Mouse (Mus musculus) heart, embryonic 12.5 days (tissue): Measurements from ENCODE around the gene Ankrd44. TPM values are rescaled to one million over a fixed set of nuclear protein-coding genes. Genes with fewer than 3 reads are reported as not detected.

Source experiments
- ATAC-seq: fragments of 200-750 bp; cut with Nextera tagmentation; 2 replicates; pipeline ENCODE4 v1.8.0; 2017; ENCODE audit warnings: moderate TSS enrichment, moderate library complexity; ENCODE audit not compliant: insufficient number of reproducible peaks, low FRiP score
- H3K27ac ChIP-seq: fragments of 300-500 bp; sonication (generic); 2 replicates; pipeline ENCODE4 v1.5.1; 2016; ENCODE audit warnings: mild to moderate bottlenecking, moderate library complexity; ENCODE audit not compliant: poor library complexity, severe bottlenecking
- H3K27me3 ChIP-seq: fragments of 300-500 bp; sonication (generic); replicated peaks from 2 replicates; pipeline ENCODE4 v1.6.1; 2016; ENCODE audit warnings: mild to moderate bottlenecking, moderate library complexity
- H3K36me3 ChIP-seq: fragments of 300-500 bp; sonication (generic); 2 replicates; pipeline ENCODE4 v1.6.1; 2016; ENCODE audit warnings: mild to moderate bottlenecking, moderate library complexity
- H3K4me1 ChIP-seq: fragments of 300-500 bp; sonication (generic); replicated peaks from 2 replicates; pipeline ENCODE4 v1.6.1; 2016; ENCODE audit warnings: mild to moderate bottlenecking
- H3K4me2 ChIP-seq: fragments of 300-500 bp; sonication (generic); 2 replicates; pipeline ENCODE4 v1.6.1; 2016; ENCODE audit warnings: mild to moderate bottlenecking, moderate library complexity
- H3K4me3 ChIP-seq: fragments of 300-500 bp; sonication (generic); 2 replicates; pipeline ENCODE4 v1.5.1; 2016; ENCODE audit warnings: mild to moderate bottlenecking
- H3K9ac ChIP-seq: fragments of 300-500 bp; sonication (generic); 2 replicates; pipeline ENCODE4 v1.6.1; 2016; ENCODE audit warnings: mild to moderate bottlenecking, moderate library complexity
- H3K9me3 ChIP-seq: fragments of 300-500 bp; sonication (generic); replicated peaks from 2 replicates; pipeline ENCODE4 v1.6.1; 2016; ENCODE audit warnings: mild to moderate bottlenecking, moderate library complexity
- WGBS: fragments of 180-500 bp; shearing (Covaris S2); methylation state at CpG from one replicate; pipeline ENCODE4 v1.1.7; 2016; 5-methylcytosine and 5-hydroxymethylcytosine counted together
- polyA plus RNA-seq: library from polyadenylated mRNA; unstranded; fragments of >200 nt; fragmentation: Nextera tagmentation; extraction: Ambion mirVana; gene quantifications from 2 replicates; pipeline ENCODE4 v1.2.1, GENCODE M21; 2016

The Ankrd44 gene
- polyA plus RNA-seq, 1 experiment from 2014 or later: 11.0 TPM

DNA sequence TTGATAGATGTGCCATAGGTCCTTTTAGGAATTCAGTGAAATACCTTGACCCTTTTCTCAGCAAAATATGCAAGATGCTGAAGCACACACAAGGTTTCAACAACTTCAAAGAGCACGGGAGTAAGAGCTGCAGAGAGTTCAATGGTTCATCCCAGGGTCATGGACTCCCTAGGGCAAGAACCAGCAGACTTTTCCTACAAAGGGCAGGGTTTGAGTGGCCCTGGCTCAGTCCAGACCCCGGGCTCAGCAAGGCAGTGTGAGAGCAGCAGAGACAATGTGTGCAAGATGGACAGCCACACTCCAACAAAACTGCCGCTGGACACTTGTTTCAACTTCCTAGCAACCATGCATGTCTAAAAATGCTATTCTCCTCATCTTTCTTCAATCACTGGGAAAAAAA lies 98.8 kb downstream of the Ankrd44 start:
- H3K4me3 ChIP-seq: no peak overlapping the region
- no peak overlapping the region for H3K4me2 ChIP-seq
- 62% methylated on average over 3 of the region's 3 CpGs for WGBS
- H3K9ac ChIP-seq: no peak overlapping the region
- H3K36me3 ChIP-seq: no peaks in the 10 kb centered on the region
- no peaks in the 10 kb centered on the region for H3K9me3 ChIP-seq
- no peak overlapping the region for H3K27ac ChIP-seq
- H3K27me3 ChIP-seq: no peaks in the 10 kb centered on the region
- peaks cover 36% of the 10 kb centered on the region for H3K4me1 ChIP-seq
- ATAC-seq: no peak

DNA sequence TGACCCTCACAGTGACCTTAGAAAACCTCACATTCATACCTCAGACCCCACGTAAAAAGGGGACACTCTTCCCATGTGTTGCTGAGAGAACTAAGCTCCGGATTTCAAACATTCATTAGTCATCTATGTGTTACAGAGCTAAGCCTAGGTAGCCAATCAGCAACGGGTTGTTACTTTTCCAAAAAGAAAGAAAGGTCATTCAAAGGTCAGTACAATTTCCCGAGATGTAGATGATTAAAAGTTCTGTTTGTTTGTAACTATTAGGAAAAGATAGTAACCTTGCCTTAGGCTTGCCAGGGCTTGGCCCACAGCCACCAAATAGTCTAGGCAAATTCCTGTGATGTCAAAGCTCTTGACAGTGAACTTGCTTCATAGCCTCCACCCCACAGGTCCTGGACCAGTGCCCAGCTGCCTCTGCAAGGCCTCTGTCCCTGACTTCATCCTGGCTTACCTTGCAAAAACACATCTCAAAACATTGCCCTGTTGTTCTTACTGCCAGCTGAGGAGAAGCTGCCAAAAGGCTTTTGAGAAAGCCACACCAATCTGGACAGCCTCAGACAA lies 99.7 kb downstream of the Ankrd44 start:
- Histone ChIP-seq H3K27ac (peak overlapping the region; percentile 61), H3K9ac (no peak overlapping the region), H3K4me1 (peaks cover 36% of the 10 kb centered on the region), H3K27me3 (no peaks in the 10 kb centered on the region), H3K36me3 (no peaks in the 10 kb centered on the region), H3K4me2 (no peak overlapping the region), H3K9me3 (no peaks in the 10 kb centered on the region), H3K4me3 (no peak overlapping the region)
- 38% methylated on average over 4 of the region's 4 CpGs for WGBS
- peak; percentile 69; the same call in 1 of the 2 replicates for ATAC-seq

DNA sequence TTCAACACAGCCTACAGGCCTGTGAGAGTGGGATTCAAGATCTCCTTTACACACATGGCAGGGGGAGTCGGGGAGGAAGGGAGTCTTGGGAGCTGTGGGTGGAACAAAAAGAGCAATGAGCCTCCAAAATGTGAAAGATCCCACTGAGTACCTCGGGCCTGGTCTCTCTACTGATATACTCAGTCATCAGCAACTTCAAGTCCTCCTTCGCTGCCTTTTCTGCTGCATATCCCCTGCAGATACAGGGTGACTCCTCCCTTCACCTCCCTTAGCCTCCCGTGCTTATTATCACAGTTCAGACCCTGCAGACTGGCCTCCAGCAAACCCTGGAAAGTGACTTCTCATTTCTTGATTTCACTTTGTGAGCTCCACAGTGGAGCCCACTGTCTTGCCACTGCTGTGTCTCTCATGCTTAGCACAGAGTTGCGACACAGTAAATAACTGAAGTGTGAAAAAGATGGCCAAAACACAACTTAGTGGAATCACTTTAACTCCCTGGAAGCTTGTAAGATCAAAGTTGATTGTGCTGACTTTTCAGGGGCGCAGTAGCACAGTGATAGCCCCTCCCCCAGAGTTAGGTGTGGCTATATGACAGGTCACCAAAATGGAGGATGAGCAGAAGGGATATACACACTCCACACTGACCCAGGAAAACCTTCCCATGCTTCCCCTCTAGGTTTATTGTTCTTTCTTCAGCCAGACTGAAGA lies 100.3 kb downstream of the Ankrd44 start:
- H3K27me3 ChIP-seq: no peaks in the 10 kb centered on the region
- H3K27ac ChIP-seq: peak overlapping the region; percentile 24

DNA sequence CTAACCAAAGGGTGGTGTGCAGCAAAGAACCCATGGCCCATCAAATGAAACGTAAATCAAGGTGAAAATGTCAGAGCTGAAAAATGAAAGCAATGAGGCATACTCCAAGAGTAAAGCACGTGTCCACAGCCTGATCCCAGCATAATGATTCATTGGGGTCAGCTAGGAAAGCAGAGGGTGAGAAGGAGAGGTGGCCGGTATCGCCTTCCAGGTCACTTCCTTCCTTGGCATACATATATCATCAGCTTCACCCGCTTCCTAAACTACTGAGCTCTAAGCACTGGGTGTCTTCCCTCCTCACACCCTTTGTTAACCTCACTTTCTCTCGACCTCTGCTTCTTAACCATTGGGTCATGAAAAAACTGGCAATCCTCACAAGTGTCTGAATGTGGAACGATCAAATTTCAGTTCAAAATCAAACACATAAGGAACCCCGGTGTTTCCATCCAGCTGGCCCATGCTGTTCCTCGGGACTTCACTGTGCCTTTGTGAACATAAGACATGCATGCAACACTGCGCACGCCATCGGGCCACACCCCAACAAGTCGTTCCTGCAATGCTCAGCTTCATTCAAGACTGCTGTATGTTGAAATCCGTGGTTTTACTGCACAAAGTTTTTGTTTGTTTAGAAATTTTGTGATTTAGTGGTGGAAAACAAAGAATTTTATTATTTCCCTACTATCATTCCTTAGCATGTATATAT lies 101.9 kb downstream of the Ankrd44 start:
- no peaks in the 10 kb centered on the region for H3K36me3 ChIP-seq
- no peak overlapping the region for H3K4me3 ChIP-seq
- WGBS: 76% methylated on average over 14 of the region's 14 CpGs
- no peak overlapping the region for H3K27ac ChIP-seq
- H3K4me1 ChIP-seq: peaks cover 24% of the 10 kb centered on the region
- H3K9me3 ChIP-seq: no peaks in the 10 kb centered on the region
- H3K9ac ChIP-seq: no peak overlapping the region
- ATAC-seq: no peak
- H3K4me2 ChIP-seq: no peak overlapping the region
- H3K27me3 ChIP-seq: no peaks in the 10 kb centered on the region

More for the DNA sequence above, 100.3 kb downstream of the Ankrd44 start:
- WGBS: 56% methylated on average over 6 of the region's 6 CpGs
- H3K4me1 ChIP-seq: peaks cover 36% of the 10 kb centered on the region
- H3K4me2 ChIP-seq: no peak overlapping the region
- peak; percentile 22; the same call in 1 of the 2 replicates for ATAC-seq
- no peaks in the 10 kb centered on the region for H3K36me3 ChIP-seq
- no peak overlapping the region for H3K4me3 ChIP-seq
- H3K9ac ChIP-seq: no peak overlapping the region
- no peaks in the 10 kb centered on the region for H3K9me3 ChIP-seq

DNA sequence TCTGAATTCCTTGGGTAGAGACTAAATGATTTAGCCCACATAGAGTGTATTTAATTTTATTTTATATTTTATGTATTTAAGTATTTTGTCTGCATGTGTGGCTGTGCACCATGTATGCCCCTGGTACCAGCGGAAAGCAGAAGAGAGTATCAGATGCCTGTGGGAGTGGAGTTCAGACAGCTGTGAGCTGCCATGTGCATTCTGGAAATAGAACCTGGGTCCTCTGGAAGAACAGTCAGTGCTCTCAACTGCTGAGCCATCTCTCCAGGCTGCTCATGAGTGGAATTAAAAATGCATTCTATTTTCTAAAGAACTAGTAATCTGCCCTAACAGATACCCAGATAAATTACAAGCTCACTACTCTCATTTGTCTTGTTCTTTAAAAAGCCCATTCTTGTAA lies 104.4 kb downstream of the Ankrd44 start:
- no peaks in the 10 kb centered on the region for H3K27me3 ChIP-seq
- no peaks in the 10 kb centered on the region for H3K36me3 ChIP-seq
- no peak overlapping the region for H3K27ac ChIP-seq
- H3K9me3 ChIP-seq: no peaks in the 10 kb centered on the region
- no peak overlapping the region for H3K9ac ChIP-seq
- no peak for ATAC-seq
- WGBS: 93% methylated on average over 1 of the region's 1 CpGs
- H3K4me3 ChIP-seq: no peak overlapping the region
- no peak overlapping the region for H3K4me2 ChIP-seq
- H3K4me1 ChIP-seq: peaks cover 15% of the 10 kb centered on the region

DNA sequence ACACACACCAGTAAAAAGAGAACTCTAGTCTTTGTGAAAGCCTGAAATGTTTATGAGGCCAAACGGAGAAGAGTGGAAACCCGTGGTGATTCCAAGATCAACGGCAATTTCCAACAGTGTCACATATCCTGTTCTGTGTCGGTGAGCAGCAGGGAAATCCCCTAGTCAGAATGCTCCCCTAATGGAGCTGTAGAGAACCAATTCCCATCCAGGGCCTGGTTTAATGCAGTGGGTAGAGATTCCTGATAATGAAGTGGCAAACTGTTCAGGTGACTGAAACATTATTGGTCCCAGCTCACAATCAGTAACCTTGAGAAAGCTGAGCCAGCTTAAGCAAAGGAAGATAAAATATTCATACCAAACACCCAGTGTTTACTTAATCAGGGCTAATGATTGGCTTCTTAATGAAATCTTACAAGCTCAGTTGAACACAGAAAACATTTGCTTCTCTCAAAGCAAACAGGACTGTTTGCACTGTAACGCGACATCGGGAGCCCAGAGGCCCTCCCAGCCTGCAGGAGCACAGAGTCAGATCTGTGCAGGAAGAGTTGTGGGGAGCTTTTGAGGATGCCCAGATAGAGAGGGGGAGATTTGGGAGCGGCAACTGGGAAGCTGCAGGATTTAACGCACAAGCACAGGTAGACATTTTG lies 110.9 kb downstream of the Ankrd44 start:
- no peaks in the 10 kb centered on the region for H3K9me3 ChIP-seq
- no peak overlapping the region for H3K9ac ChIP-seq
- H3K36me3 ChIP-seq: no peaks in the 10 kb centered on the region
- no peak overlapping the region for H3K4me2 ChIP-seq
- H3K27ac ChIP-seq: no peak overlapping the region
- H3K4me1 ChIP-seq: peaks cover 11% of the 10 kb centered on the region; the same call in 1 of the 2 replicates
- ATAC-seq: no peak
- H3K4me3 ChIP-seq: no peak overlapping the region
- H3K27me3 ChIP-seq: no peaks in the 10 kb centered on the region
- 65% methylated on average over 9 of the region's 9 CpGs for WGBS

DNA sequence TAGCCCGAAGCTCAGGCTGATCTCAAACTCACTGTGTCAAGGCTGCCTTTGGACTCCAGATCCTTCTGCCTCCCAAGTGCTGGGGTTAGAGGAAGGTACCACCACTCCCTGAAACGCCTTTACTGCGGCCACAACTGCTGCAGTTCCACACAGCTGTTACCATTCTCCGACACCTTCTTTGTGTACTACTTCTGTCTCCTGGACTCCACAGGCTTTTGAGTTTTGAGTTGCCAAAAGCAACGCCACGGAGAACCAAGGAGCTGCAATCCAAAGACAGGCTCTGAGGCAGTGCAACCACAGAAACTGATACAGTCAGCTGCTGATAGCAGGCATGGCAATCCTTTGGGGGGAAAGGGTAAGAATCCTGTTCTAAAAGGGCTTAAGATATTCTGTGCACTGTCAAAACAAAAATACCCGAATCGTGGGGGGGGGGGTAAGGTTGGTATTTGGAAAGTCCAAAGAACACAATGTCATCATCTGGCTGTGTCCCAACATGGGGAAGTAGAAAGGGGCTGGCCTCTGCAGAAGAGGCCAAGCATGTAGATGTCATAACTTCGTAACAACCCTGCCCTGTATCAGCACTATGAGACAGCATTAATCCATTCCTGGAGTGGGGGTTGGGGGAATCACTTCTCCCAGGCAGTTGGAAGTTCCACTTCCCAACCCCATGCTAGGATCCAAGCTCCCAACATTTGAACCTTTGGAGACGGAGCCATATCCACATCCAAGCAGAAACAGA lies 116.2 kb downstream of the Ankrd44 start:
- Histone ChIP-seq H3K9me3 (no peaks in the 10 kb centered on the region), H3K4me1 (peaks cover 14% of the 10 kb centered on the region; the same call in 1 of the 2 replicates), H3K27ac (no peak overlapping the region), H3K4me2 (no peak overlapping the region), H3K27me3 (no peaks in the 10 kb centered on the region), H3K4me3 (no peak overlapping the region), H3K36me3 (no peaks in the 10 kb centered on the region), H3K9ac (no peak overlapping the region)
- ATAC-seq: 0 out of 2 replicates have a peak, but pooled peaks have one; percentile 36
- 70% methylated on average over 10 of the region's 10 CpGs for WGBS

DNA sequence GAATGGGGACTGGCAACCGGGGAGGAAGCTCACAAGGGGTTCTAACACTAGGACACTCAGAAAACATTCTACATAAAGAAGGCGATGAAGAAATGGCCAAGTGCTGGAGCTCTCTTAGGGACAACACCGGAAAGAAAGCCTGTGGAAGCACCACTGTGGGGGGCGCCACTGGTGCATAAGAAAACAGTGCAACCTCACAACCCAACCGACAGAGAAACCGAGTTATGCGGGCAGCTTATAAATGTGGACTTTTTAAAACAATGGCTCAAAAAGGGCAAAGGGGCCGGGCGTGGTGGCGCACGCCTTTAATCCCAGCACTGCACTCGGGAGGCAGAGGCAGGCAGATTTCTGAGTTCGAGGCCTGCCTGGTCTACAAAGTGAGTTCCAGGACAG lies 117.1 kb downstream of the Ankrd44 start:
- Histone ChIP-seq H3K4me1 (peaks cover 14% of the 10 kb centered on the region; the same call in 1 of the 2 replicates), H3K4me2 (no peak overlapping the region), H3K4me3 (no peak overlapping the region), H3K27ac (no peak overlapping the region), H3K9ac (no peak overlapping the region), H3K36me3 (no peaks in the 10 kb centered on the region), H3K27me3 (no peaks in the 10 kb centered on the region), H3K9me3 (no peaks in the 10 kb centered on the region)
- WGBS: 90% methylated on average over 13 of the region's 13 CpGs
- no peak for ATAC-seq

DNA sequence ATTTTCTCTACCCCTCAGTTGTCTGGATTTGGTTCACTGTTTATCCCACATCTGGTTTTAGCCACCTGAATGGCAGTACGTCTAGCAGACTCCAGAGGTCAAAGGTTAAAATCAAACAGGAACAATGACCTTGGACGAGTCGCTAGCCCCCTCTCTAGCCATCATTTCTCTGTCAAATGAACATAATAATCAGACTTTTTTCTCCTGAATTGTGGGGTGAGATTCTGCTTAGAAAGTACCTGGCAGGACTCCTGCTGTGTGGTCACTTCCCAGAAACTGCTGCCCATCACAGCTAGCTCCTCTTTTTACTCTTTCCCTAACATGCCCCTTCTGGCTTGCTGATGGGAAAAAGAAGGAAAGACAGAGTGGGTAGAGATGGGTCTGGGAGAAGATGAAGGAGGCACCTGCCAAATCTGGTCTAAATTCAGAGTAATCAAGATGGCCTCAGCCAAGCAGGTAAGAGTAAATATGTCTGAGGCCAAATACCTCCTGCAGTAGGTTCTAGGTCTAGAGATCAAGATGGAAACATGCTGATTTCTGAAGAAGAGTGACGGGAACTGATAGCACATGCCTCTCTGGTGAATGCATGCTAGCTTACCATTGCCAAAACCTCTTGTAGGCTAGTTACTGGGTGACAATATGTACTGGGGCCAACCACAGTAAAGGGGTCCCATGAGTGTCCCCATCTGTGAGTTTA lies 117.6 kb downstream of the Ankrd44 start:
- ATAC-seq: no peak
- Histone ChIP-seq H3K9me3 (no peaks in the 10 kb centered on the region), H3K4me2 (no peak overlapping the region), H3K4me1 (peaks cover 14% of the 10 kb centered on the region; the same call in 1 of the 2 replicates), H3K27ac (no peak overlapping the region), H3K27me3 (no peaks in the 10 kb centered on the region), H3K36me3 (no peaks in the 10 kb centered on the region), H3K4me3 (no peak overlapping the region), H3K9ac (no peak overlapping the region)
- WGBS: 86% methylated on average over 4 of the region's 4 CpGs

DNA sequence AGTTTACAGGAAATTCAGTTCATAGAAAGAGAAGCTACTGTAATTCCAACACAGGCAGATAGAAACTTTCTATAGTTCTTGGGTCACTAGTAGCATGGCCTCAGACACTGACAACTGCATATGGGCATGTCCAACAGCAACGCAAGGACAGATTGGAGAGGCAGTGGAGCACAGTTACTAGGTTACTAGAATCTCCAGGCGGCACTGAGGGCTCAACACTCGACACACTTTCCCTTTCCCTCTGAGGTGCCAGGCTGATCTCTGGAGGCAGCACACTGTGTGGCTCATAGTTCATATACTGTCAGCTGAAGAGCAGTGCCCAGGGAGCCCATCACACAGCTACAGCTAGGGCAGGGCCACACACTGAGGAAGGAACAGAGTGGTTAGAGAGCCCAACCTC lies 118.4 kb downstream of the Ankrd44 start:
- no peak overlapping the region for H3K4me2 ChIP-seq
- H3K9me3 ChIP-seq: no peaks in the 10 kb centered on the region
- no peaks in the 10 kb centered on the region for H3K36me3 ChIP-seq
- H3K4me3 ChIP-seq: no peak overlapping the region
- 88% methylated on average over 3 of the region's 3 CpGs for WGBS
- no peak overlapping the region for H3K9ac ChIP-seq
- H3K27ac ChIP-seq: no peak overlapping the region
- ATAC-seq: no peak
- peaks cover 10% of the 10 kb centered on the region; the same call in 1 of the 2 replicates for H3K4me1 ChIP-seq
- no peaks in the 10 kb centered on the region for H3K27me3 ChIP-seq
